Mouse (Mus musculus) kidney, postnatal 4 days (tissue): ENCODE measurements around the gene Fam163a.
A peak's percentile ranks its signal among the peaks of the same experiment; 100 is the strongest.

ENCODE experiments used
- DNase-seq, 2 experiments: peaks; one replicate each; pipeline ENCODE4 v3.0.0; 2021; ENCODE audit warnings: mixed read lengths in 2 of 2

Gene Fam163a

GRCm38 (mm10) chr1:156201069-156201468, 3.8 kb downstream of the Fam163a start:
- no peak for DNase-seq

- DNase-seq = no peak
Observed at GRCm38 (mm10) chr1:156197588-156197987, 7.2 kb downstream of the Fam163a start.

- DNase-seq = no peak
Observed at GRCm38 (mm10) chr1:156193292-156193691, 11.5 kb downstream of the Fam163a start.

GRCm38 (mm10) chr1:156192853-156193252, 12.0 kb downstream of the Fam163a start:
- no peak for DNase-seq

- no peak for DNase-seq
Observed at GRCm38 (mm10) chr1:156186646-156187045, 18.2 kb downstream of the Fam163a start.

- DNase-seq = peak; percentile 61 to 67
Observed at GRCm38 (mm10) chr1:156184158-156184571, 20.7 kb downstream of the Fam163a start.

GRCm38 (mm10) chr1:156183176-156183958, 21.5 kb downstream of the Fam163a start:
- no peak for DNase-seq

GRCm38 (mm10) chr1:156179875-156180274, 25.0 kb downstream of the Fam163a start:
- peak; percentile 37 to 47 for DNase-seq

GRCm38 (mm10) chr1:156168737-156169136, 36.1 kb downstream of the Fam163a start:
- peak in 1 of 2 experiments; percentile 30 for DNase-seq

- no peak for DNase-seq
Observed at GRCm38 (mm10) chr1:156116770-156117169, 88.1 kb downstream of the Fam163a start.

GRCm38 (mm10) chr1:156113884-156114499, 90.8 kb downstream of the Fam163a start:
- DNase-seq = no peak

GRCm38 (mm10) chr1:156112142-156112541, 92.7 kb downstream of the Fam163a start:
- no peak for DNase-seq

- peak in 1 of 2 experiments; percentile 13 for DNase-seq
Observed at GRCm38 (mm10) chr1:156111728-156112127, 93.1 kb downstream of the Fam163a start.

- peak; percentile 24 to 35 for DNase-seq
Observed at GRCm38 (mm10) chr1:156111090-156111489, 93.7 kb downstream of the Fam163a start.

GRCm38 (mm10) chr1:156108400-156108799, 96.4 kb downstream of the Fam163a start:
- peak in 1 of 2 experiments; percentile 45 for DNase-seq

GRCm38 (mm10) chr1:156107424-156107823, 97.4 kb downstream of the Fam163a start:
- DNase-seq = no peak

- no peak for DNase-seq
Observed at GRCm38 (mm10) chr1:156105381-156105780, 99.4 kb downstream of the Fam163a start.

- DNase-seq = no peak
Observed at GRCm38 (mm10) chr1:156103763-156104162, 101.1 kb downstream of the Fam163a start.

- DNase-seq = no peak
Observed at GRCm38 (mm10) chr1:156091811-156092210, 113.0 kb downstream of the Fam163a start.

GRCm38 (mm10) chr1:156090042-156090441, 114.8 kb downstream of the Fam163a start:
- peak in 1 of 2 experiments; percentile 33 for DNase-seq

- DNase-seq = peak; percentile 27 to 43
Observed at GRCm38 (mm10) chr1:156089561-156089960, 115.3 kb downstream of the Fam163a start.

- DNase-seq = no peak
Observed at GRCm38 (mm10) chr1:156087586-156087985, 117.2 kb downstream of the Fam163a start.

- DNase-seq = peak in 1 of 2 experiments; percentile 32
Observed at GRCm38 (mm10) chr1:156085770-156086169, 119.1 kb downstream of the Fam163a start.

- DNase-seq = no peak
Observed at GRCm38 (mm10) chr1:156084603-156085002, 120.2 kb downstream of the Fam163a start.
